8 mouse cellular contexts compared by ENCODE assay signal in the genomic region with DNA sequence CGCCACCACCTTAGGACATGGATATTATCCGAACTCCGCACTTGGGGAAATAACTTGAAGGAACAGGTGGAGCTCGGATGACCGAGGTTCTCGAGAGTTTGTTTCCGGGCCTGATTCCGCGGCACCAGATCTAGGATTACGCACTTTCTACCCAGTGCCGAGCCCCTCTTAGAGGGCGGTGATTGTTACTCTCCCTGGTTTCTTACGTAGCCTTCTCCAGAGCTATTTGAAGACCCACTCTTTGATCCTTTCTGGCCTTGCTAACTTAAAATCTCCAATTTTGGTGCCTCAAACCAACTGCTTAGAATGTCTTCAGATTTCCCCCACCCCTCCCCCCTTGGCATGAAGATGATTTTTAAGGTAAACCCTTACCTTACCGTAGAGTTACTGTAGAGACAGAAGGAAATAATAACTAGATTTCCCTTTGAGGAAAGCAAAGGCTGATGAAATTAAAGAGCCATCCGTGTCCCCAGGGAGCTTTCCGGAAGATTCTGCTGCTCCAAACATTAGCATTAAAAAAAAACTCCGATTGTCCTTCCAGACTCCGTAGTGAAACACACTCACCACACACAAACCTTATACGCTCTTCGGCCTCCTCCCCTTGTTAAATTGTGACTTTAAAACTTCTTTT. TPM values are rescaled to one million over a fixed set of nuclear protein-coding genes. Genes with fewer than 3 reads are reported as not detected.
DNase-seq lines count a peak whose midpoint lies in the region; ATAC-seq and TF ChIP-seq lines count a peak whose summit lies in the region.

No protein-coding gene starts in this region.

- H3K4me1 ChIP-seq in lung, postnatal 0 days (ENCODE audit: insufficient read depth, low read depth, low read length), result peaks cover 7% of the 10 kb centered on the region; the same call in 1 of the 2 replicates
- peaks cover 10% of the 10 kb centered on the region for H3K4me1 ChIP-seq in embryonic fibroblast, embryonic 13.5 days (ENCODE audit: control insufficient read depth, insufficient read depth, low read length)
- peaks cover 26% of the 10 kb centered on the region for H3K4me1 ChIP-seq in limb, embryonic 10.5 days
- peaks cover 10% of the 10 kb centered on the region; the same call in 1 of the 2 replicates for H3K4me1 ChIP-seq in olfactory bulb, adult 2 months (ENCODE audit: control insufficient read depth, insufficient read depth, low read length)

- H3K4me2 ChIP-seq in lung, postnatal 0 days (replicated peaks; ENCODE audit: low read depth, low read length), result peak overlapping the region; percentile 77

- peak overlapping the region; percentile 66 for H3K4me3 ChIP-seq in lung, postnatal 0 days (ENCODE audit: low read depth, low read length)
- peak overlapping the region; percentile 90 for H3K4me3 ChIP-seq in embryonic fibroblast, embryonic 13.5 days (ENCODE audit: insufficient read depth, low read length)
- H3K4me3 ChIP-seq in limb, embryonic 10.5 days, result peak overlapping the region; percentile 59
- H3K4me3 ChIP-seq in olfactory bulb, adult 2 months (ENCODE audit: insufficient read depth, low read depth, low read length), result peak overlapping the region; percentile 54

- no peaks in the 10 kb centered on the region for H3K36me3 ChIP-seq in lung, postnatal 0 days (ENCODE audit: insufficient read depth, low read length)
- no peaks in the 10 kb centered on the region for H3K36me3 ChIP-seq in limb, embryonic 10.5 days

- peak overlapping the region; percentile 76 for H3K9ac ChIP-seq in lung, postnatal 0 days (replicated peaks; ENCODE audit: low read depth)

- no peak for TF ChIP-seq POLR2A in embryonic fibroblast, embryonic 13.5 days (IDR thresholded peaks at IDR 0.05; ENCODE audit: low read depth, low read length)
- no peak for TF ChIP-seq POLR2A in olfactory bulb, adult 2 months (IDR thresholded peaks at IDR 0.05; ENCODE audit: insufficient read depth, low read depth, low read length)

- H3K9me3 ChIP-seq in lung, postnatal 0 days (ENCODE audit: low read length), result no peaks in the 10 kb centered on the region
- no peaks in the 10 kb centered on the region for H3K9me3 ChIP-seq in limb, embryonic 10.5 days (replicated peaks)

- no peak for TF ChIP-seq EP300 in lung, postnatal 0 days (IDR thresholded peaks at IDR 0.05)

- DNase-seq in lung, postnatal 0 days (ENCODE audit: low spot score), result no peak
- no peak for DNase-seq in lung, adult 18-20 months
- DNase-seq in limb, embryonic 10.5 days (ENCODE audit: low spot score), result no peak
- no peak for DNase-seq in spleen, postnatal 10 days (ENCODE audit: low spot score in 2 of 2)
- DNase-seq in gastrocnemius, postnatal 10 days, result no peak
- no peak for DNase-seq in ovary, adult 18-20 months (ENCODE audit: low spot score)

- TF ChIP-seq CTCF in lung, postnatal 0 days (IDR thresholded peaks at IDR 0.05), result no peak
- TF ChIP-seq CTCF in embryonic fibroblast, embryonic 13.5 days (IDR thresholded peaks at IDR 0.05; ENCODE audit: borderline replicate concordance, insufficient read depth, low read length), result no peak
- TF ChIP-seq CTCF in olfactory bulb, adult 2 months (IDR thresholded peaks at IDR 0.05; ENCODE audit: insufficient read depth, low read depth, low read length), result no peak

- peak overlapping the region; percentile 89 for H3K27ac ChIP-seq in lung, postnatal 0 days (ENCODE audit: low read length)
- H3K27ac ChIP-seq in embryonic fibroblast, embryonic 13.5 days (ENCODE audit: insufficient read depth, low read length), result peak overlapping the region; percentile 49
- H3K27ac ChIP-seq in limb, embryonic 10.5 days, result no peak overlapping the region
- no peak overlapping the region for H3K27ac ChIP-seq in olfactory bulb, adult 2 months (ENCODE audit: insufficient read depth, low read depth, low read length)

- no peak; the same call in 1 of the 2 replicates for ATAC-seq in lung, postnatal 0 days

- H3K27me3 ChIP-seq in lung, postnatal 0 days (replicated peaks; ENCODE audit: insufficient read depth, low read length), result no peaks in the 10 kb centered on the region
- H3K27me3 ChIP-seq in limb, embryonic 10.5 days (ENCODE audit: low read depth, poor library complexity, severe bottlenecking), result peaks cover 85% of the 10 kb centered on the region

- WGBS in lung, postnatal 0 days, result 4% methylated on average over 20 of the region's 20 CpGs
- WGBS in limb, embryonic 10.5 days, result 2% methylated on average over 20 of the region's 20 CpGs
- 7% methylated on average over 20 of the region's 20 CpGs for WGBS in olfactory bulb, adult 2 months

RNA-seq across cellular contexts. Expression of a gene that starts 0.4 kb away (rescaled TPM):
- 18.1 TPM in 2 replicates for polyA plus RNA-seq in lung, postnatal 0 days (2015; fragmentation: Nextera tagmentation; extraction: Ambion mirVana)
- 38.3 and 51.3 TPM in 2 replicates for polyA plus RNA-seq in embryonic fibroblast, embryonic 13.5 days (2011; ENCODE audit: insufficient read length, low read depth, missing spikeins)
- 1.5 and 2.0 TPM in 2 replicates for polyA plus RNA-seq in limb, embryonic 10.5 days (2016; fragmentation: Nextera tagmentation; extraction: Ambion mirVana)
- polyA plus RNA-seq in olfactory bulb, adult 2 months (2012; ENCODE audit: insufficient read depth, insufficient read length, low replicate concordance, missing spikeins), result not detected in 2 replicates
- 10 to 100 TPM in 1 of 2 experiments, 1 to 10 TPM in 1; 9.1 to 11.2 TPM for total RNA-seq in gastrocnemius, postnatal 10 days (2021)

RNA-seq across cellular contexts. Expression of a gene that starts 26.4 kb away (rescaled TPM):
- polyA plus RNA-seq in lung, postnatal 0 days (2015; fragmentation: Nextera tagmentation; extraction: Ambion mirVana), result 2.3 and 2.9 TPM in 2 replicates
- 10.4 and 10.7 TPM in 2 replicates for polyA plus RNA-seq in embryonic fibroblast, embryonic 13.5 days (2011; ENCODE audit: insufficient read length, low read depth, missing spikeins)
- 13.3 and 16.1 TPM in 2 replicates for polyA plus RNA-seq in limb, embryonic 10.5 days (2016; fragmentation: Nextera tagmentation; extraction: Ambion mirVana)
- polyA plus RNA-seq in olfactory bulb, adult 2 months (2012; ENCODE audit: insufficient read depth, insufficient read length, low replicate concordance, missing spikeins), result not detected in 2 replicates
- total RNA-seq in gastrocnemius, postnatal 10 days (2021), result 1 to 10 TPM; 1.3 to 2.4 TPM

RNA-seq across cellular contexts. Expression of a gene that starts 55.8 kb away (rescaled TPM):
- 2.1 and 2.6 TPM in 2 replicates for polyA plus RNA-seq in lung, postnatal 0 days (2015; fragmentation: Nextera tagmentation; extraction: Ambion mirVana)
- 9.6 and 14.3 TPM in 2 replicates for polyA plus RNA-seq in embryonic fibroblast, embryonic 13.5 days (2011; ENCODE audit: insufficient read length, low read depth, missing spikeins)
- 14.7 and 18.2 TPM in 2 replicates for polyA plus RNA-seq in limb, embryonic 10.5 days (2016; fragmentation: Nextera tagmentation; extraction: Ambion mirVana)
- not detected in 2 replicates for polyA plus RNA-seq in olfactory bulb, adult 2 months (2012; ENCODE audit: insufficient read depth, insufficient read length, low replicate concordance, missing spikeins)
- total RNA-seq in gastrocnemius, postnatal 10 days (2021), result 1 to 10 TPM; 4.3 to 6.5 TPM

Comparison
In these comparisons a context has a peak if more than half of its experiments do, and no peak if none do; other contexts are left out.
1. H3K27ac ChIP-seq: peak in lung, postnatal 0 days (single experiment) and embryonic fibroblast, embryonic 13.5 days (single experiment); none in limb, embryonic 10.5 days (single experiment) and olfactory bulb, adult 2 months (single experiment).
2. Peak in every context shown above with its lines, with median percentiles within 50 percentile points of each other: H3K4me3 ChIP-seq.